Mouse (Mus musculus): ENCODE data around the gene Sass6.

Sass6 gene

GRCm38 (mm10) chr3:116594728-116595602 lies at the start of gene Sass6:
TSS of gene Sass6 (plus strand) at chr3:116594982.
- TF ChIP-seq GATA4 (IDR thresholded peaks at IDR 0.05; ENCODE audit: insufficient replicate concordance, low read length): peak; percentile 45; the same call in 1 of the 2 replicates

GRCm38 (mm10) chr3:116547430-116547829 lies 47.4 kb upstream of the Sass6 start:
- TF ChIP-seq GATA4 (IDR thresholded peaks at IDR 0.05; ENCODE audit: insufficient replicate concordance, low read length): no peak

GRCm38 (mm10) chr3:116551362-116551761 lies 43.4 kb upstream of the Sass6 start:
- TF ChIP-seq GATA4 (IDR thresholded peaks at IDR 0.05; ENCODE audit: insufficient replicate concordance, low read length): no peak

- TF ChIP-seq GATA4 (IDR thresholded peaks at IDR 0.05; ENCODE audit: insufficient replicate concordance, low read length): 0 out of 2 replicates have a peak, but pooled peaks have one; percentile 35
Measured at GRCm38 (mm10) chr3:116562408-116563094, 32.2 kb upstream of the Sass6 start, which contains the start of gene Lrrc39. TSS of gene Lrrc39 (plus strand) at chr3:116562973.

- TF ChIP-seq GATA4 (IDR thresholded peaks at IDR 0.05; ENCODE audit: insufficient replicate concordance, low read length): no peak
Measured at GRCm38 (mm10) chr3:116563095-116563492, 31.7 kb upstream of the Sass6 start.

GRCm38 (mm10) chr3:116570628-116571027 lies 24.2 kb upstream of the Sass6 start:
- no peak for TF ChIP-seq GATA4 (IDR thresholded peaks at IDR 0.05; ENCODE audit: insufficient replicate concordance, low read length)

GRCm38 (mm10) chr3:116577286-116577685 lies 17.5 kb upstream of the Sass6 start:
- no peak for TF ChIP-seq GATA4 (IDR thresholded peaks at IDR 0.05; ENCODE audit: insufficient replicate concordance, low read length)

- no peak for TF ChIP-seq GATA4 (IDR thresholded peaks at IDR 0.05; ENCODE audit: insufficient replicate concordance, low read length)
Measured at GRCm38 (mm10) chr3:116582201-116582600, 12.6 kb upstream of the Sass6 start.

GRCm38 (mm10) chr3:116594076-116594727 lies 580 bp upstream of the Sass6 start:
- TF ChIP-seq GATA4 (IDR thresholded peaks at IDR 0.05; ENCODE audit: insufficient replicate concordance, low read length): no peak

- no peak for TF ChIP-seq GATA4 (IDR thresholded peaks at IDR 0.05; ENCODE audit: insufficient replicate concordance, low read length)
Measured at GRCm38 (mm10) chr3:116595603-116595991, 815 bp downstream of the Sass6 start.

- TF ChIP-seq GATA4 (IDR thresholded peaks at IDR 0.05; ENCODE audit: insufficient replicate concordance, low read length): no peak
Measured at GRCm38 (mm10) chr3:116599705-116600104, 4.9 kb downstream of the Sass6 start.

GRCm38 (mm10) chr3:116601005-116601404 lies 6.2 kb downstream of the Sass6 start:
- no peak for TF ChIP-seq GATA4 (IDR thresholded peaks at IDR 0.05; ENCODE audit: insufficient replicate concordance, low read length)

- TF ChIP-seq GATA4 (IDR thresholded peaks at IDR 0.05; ENCODE audit: insufficient replicate concordance, low read length): no peak
Measured at GRCm38 (mm10) chr3:116601781-116602180, 7.0 kb downstream of the Sass6 start.

GRCm38 (mm10) chr3:116604570-116604969 lies 9.8 kb downstream of the Sass6 start:
- no peak for TF ChIP-seq GATA4 (IDR thresholded peaks at IDR 0.05; ENCODE audit: insufficient replicate concordance, low read length)

- no peak for TF ChIP-seq GATA4 (IDR thresholded peaks at IDR 0.05; ENCODE audit: insufficient replicate concordance, low read length)
Measured at GRCm38 (mm10) chr3:116614295-116614892, 19.6 kb downstream of the Sass6 start, which contains the start of gene Trmt13. TSS of gene Trmt13 (minus strand) at chr3:116614587.

Data from liver, adult (tissue).